Mouse (Mus musculus): ENCODE results near the gene Mpo. TPM values are rescaled to one million over a fixed set of nuclear protein-coding genes. Genes with fewer than 3 reads are reported as not detected.

The Mpo gene
- total and polyA plus RNA-seq, 3 experiments, result 0.13 TPM; not detected in 2

DNA sequence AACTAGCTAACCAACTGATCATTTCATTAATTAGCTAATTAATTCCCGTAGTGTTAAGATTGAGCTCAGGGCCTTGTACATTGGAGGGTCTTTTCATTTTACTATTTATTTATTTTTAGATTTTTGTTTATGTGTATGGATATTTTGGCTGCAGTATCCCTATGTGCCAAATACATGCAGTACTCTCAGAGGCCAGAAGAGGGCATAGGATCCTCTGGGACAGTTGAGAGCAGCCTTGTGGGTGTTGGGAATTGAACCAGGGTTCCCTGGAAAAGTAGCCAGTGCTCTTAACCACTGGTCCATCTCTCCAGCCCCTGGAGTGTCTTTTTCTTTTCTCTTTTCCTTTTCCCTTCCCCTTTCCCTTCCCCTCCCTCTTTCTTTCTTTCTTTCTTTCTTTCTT, 12.1 kb downstream of the Mpo start:
- Histone ChIP-seq H3K9me3 (replicated peaks; ENCODE audit: insufficient read depth, low read length) (no peaks in the 10 kb centered on the region), H3K79me2 (ENCODE audit: control insufficient read depth, insufficient read depth, low read length, poor library complexity) (no peaks in the 10 kb centered on the region), H3K27me3 (ENCODE audit: control insufficient read depth in 1 of 2, insufficient read depth in 2 of 2, low read length in 2 of 2) (peaks cover 0 to 3% of the 10 kb centered on the region in 2 experiments; a peak in 2 of 4 replicates), H3K27ac (ENCODE audit: control insufficient read depth, low read depth, low read length) (no peak overlapping the region), H3K4me1 (ENCODE audit: control insufficient read depth in 1 of 2, insufficient read depth in 2 of 2, low read length in 2 of 2) (peaks cover 0 to 6% of the 10 kb centered on the region in 2 experiments; a peak in 2 of 4 replicates), H3K36me3 (ENCODE audit: control insufficient read depth in 1 of 2, insufficient read depth in 2 of 2, low read length in 2 of 2) (no peaks in the 10 kb centered on the region; a peak in 1 of 4 replicates), H3K9ac (ENCODE audit: control insufficient read depth, low read depth, low read length, poor library complexity, severe bottlenecking) (no peak overlapping the region), H3K4me3 (ENCODE audit: control insufficient read depth in 1 of 2, insufficient read depth in 1 of 2, low read depth in 2 of 2, low read length in 2 of 2) (no peak overlapping the region)
- no peak for TF ChIP-seq MEF2A (IDR thresholded peaks at IDR 0.05; ENCODE audit: extremely low read depth, insufficient replicate concordance, low read depth, low read length, poor library complexity, severe bottlenecking)
- TF ChIP-seq SMC3 (IDR thresholded peaks at IDR 0.05; ENCODE audit: low read depth, low read length), result peak; percentile 76
- TF ChIP-seq RAD21 (IDR thresholded peaks at IDR 0.05; ENCODE audit: low read depth, low read length), result peak; percentile 53
- TF ChIP-seq CTCF (IDR thresholded peaks at IDR 0.05 in 2 of 3, conservative IDR thresholded peaks at IDR 0.05 in 1 of 3; ENCODE audit: control insufficient read depth in 1 of 3, insufficient read depth in 1 of 3, low read depth in 2 of 3, low read length in 3 of 3, poor library complexity in 1 of 3, severe bottlenecking in 1 of 3), result peak; percentile 62 to 71 (median 67)
- no peak for TF ChIP-seq TAL1 (IDR thresholded peaks at IDR 0.05; ENCODE audit: low read length)
- DNase-seq (ENCODE audit: low read depth, low spot score), result peak; percentile 74

- Histone ChIP-seq H3K4me1 (ENCODE audit: control insufficient read depth in 1 of 2, insufficient read depth in 2 of 2, low read length in 2 of 2) (peaks cover 0 to 6% of the 10 kb centered on the region in 2 experiments; a peak in 2 of 4 replicates), H3K4me3 (ENCODE audit: control insufficient read depth in 1 of 2, insufficient read depth in 1 of 2, low read depth in 2 of 2, low read length in 2 of 2) (no peak overlapping the region), H3K9me3 (replicated peaks; ENCODE audit: insufficient read depth, low read length) (no peaks in the 10 kb centered on the region), H3K79me2 (ENCODE audit: control insufficient read depth, insufficient read depth, low read length, poor library complexity) (no peaks in the 10 kb centered on the region), H3K9ac (ENCODE audit: control insufficient read depth, low read depth, low read length, poor library complexity, severe bottlenecking) (no peak overlapping the region), H3K27me3 (ENCODE audit: control insufficient read depth in 1 of 2, insufficient read depth in 2 of 2, low read length in 2 of 2) (peaks cover 5 to 6% of the 10 kb centered on the region in 2 experiments; a peak in 2 of 4 replicates), H3K27ac (ENCODE audit: control insufficient read depth, low read depth, low read length) (no peak overlapping the region), H3K36me3 (ENCODE audit: control insufficient read depth in 1 of 2, insufficient read depth in 2 of 2, low read length in 2 of 2) (no peaks in the 10 kb centered on the region; a peak in 1 of 4 replicates)
- no peak for TF ChIP-seq E2F4 (IDR thresholded peaks at IDR 0.05; ENCODE audit: borderline replicate concordance, low read depth, low read length)
- no peak for TF ChIP-seq MAX (IDR thresholded peaks at IDR 0.05; ENCODE audit: low read length)
- no peak for TF ChIP-seq POLR2AphosphoS5 (IDR thresholded peaks at IDR 0.05; ENCODE audit: borderline replicate concordance, low read depth, low read length)
- no peak for TF ChIP-seq ZKSCAN1 (IDR thresholded peaks at IDR 0.05; ENCODE audit: low read depth, low read length)
- no peak for TF ChIP-seq RAD21 (IDR thresholded peaks at IDR 0.05; ENCODE audit: low read depth, low read length)
- no peak for TF ChIP-seq ELF1 (IDR thresholded peaks at IDR 0.05; ENCODE audit: low read depth, low read length)
- TF ChIP-seq MYB (IDR thresholded peaks at IDR 0.05; ENCODE audit: low read depth, low read length), result no peak
- no peak for TF ChIP-seq NELFE (IDR thresholded peaks at IDR 0.05; ENCODE audit: low read depth, low read length)
- TF ChIP-seq EP300 (IDR thresholded peaks at IDR 0.05; ENCODE audit: low read depth in 1 of 2, low read length in 2 of 2), result no peak
- no peak for TF ChIP-seq RCOR1 (IDR thresholded peaks at IDR 0.05; ENCODE audit: low read depth, low read length)
- TF ChIP-seq ZNF384 (IDR thresholded peaks at IDR 0.05; ENCODE audit: low read depth, low read length), result no peak
- TF ChIP-seq ETS1 (IDR thresholded peaks at IDR 0.05; ENCODE audit: low read depth, low read length), result no peak
- no peak for TF ChIP-seq USF1 (IDR thresholded peaks at IDR 0.05; ENCODE audit: low read depth, low read length)
- DNase-seq (ENCODE audit: low read depth, low spot score), result no peak
Observed at GRCm38 (mm10) chr11:87807433-87807832, 14.1 kb downstream of the Mpo start.

All from MEL (cell line).